Mouse (Mus musculus): ENCODE results near the gene Uck1.

DNA sequence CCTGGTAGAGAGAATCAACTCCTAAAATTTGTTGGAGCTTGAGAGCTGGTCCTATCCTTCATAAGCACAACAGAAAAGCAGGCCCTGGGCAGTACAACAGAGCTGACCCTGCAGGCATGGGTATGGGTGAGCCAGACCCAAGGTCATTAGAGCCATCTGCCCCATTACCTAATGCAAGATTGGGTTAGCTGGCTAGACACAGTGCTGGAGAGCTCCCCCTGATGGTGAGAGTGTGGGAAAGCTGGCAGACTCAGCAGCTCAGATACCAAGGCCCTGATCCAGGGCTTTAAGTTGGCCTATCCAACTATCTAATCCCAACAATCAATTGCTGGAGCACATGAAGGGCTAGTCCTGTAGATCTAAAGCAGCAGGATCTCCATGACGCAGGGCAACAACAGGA lies 22.8 kb upstream of the Uck1 start:
- TF ChIP-seq GATA1 (IDR thresholded peaks at IDR 0.05; ENCODE audit: borderline replicate concordance, low read length) (no peak), FLI1 (IDR thresholded peaks at IDR 0.05; ENCODE audit: low read length) (no peak)

Measured in megakaryocyte, embryonic 14.5 days (primary cell).